ENCODE assay signal across 32 mouse cellular contexts in the genomic region with DNA sequence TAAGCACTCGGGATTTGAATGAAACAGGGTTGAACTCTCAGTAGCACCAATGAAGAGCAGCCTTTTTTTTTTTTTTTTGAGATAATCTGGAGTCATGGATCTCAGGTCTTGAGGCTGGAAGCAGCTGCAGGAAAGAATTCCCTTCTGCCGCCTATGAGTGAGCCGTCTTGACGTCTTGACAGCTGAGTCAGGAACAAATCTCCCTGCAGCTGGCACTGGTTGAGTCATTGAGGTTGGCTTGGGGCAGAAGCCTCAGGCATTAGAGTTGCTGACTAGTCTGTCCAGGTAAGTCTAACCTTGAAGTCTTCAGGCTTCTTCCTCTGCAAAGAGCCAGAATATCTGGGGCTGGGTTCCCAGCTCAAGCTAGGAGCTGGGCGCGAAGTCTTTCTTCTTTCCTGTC. TPM values are rescaled to one million over a fixed set of nuclear protein-coding genes. Genes with fewer than 3 reads are reported as not detected.
DNase-seq lines count a peak whose midpoint lies in the region; ATAC-seq and TF ChIP-seq lines count a peak whose summit lies in the region.
"Had no signal": no experiment of that assay in that cellular context is flagged by ENCODE, and none has a peak within 500 bp of the region (broad histone marks: within the 10 kb centered on the region; RNA-seq: fewer than 3 reads in every experiment).

No protein-coding gene starts in this region.

- H3K4me1 ChIP-seq in intestine, embryonic 16.5 days (ENCODE audit: control insufficient read depth, insufficient read depth, low read length) = peaks cover 8% of the 10 kb centered on the region
- no peaks in the 10 kb centered on the region for H3K4me1 ChIP-seq in intestine, embryonic 15.5 days (replicated peaks)
- H3K4me1 ChIP-seq in intestine, postnatal 0 days (replicated peaks; ENCODE audit: control insufficient read depth, insufficient read depth, low read length) = 0 out of 2 replicates have a peak, but pooled peaks cover 5% of the 10 kb centered on the region
- peaks cover 10% of the 10 kb centered on the region for H3K4me1 ChIP-seq in hindbrain, embryonic 12.5 days

- no peak overlapping the region for H3K9ac ChIP-seq in intestine, embryonic 16.5 days (ENCODE audit: low read depth, low read length)
- H3K9ac ChIP-seq in intestine, embryonic 15.5 days = no peak overlapping the region
- H3K9ac ChIP-seq in intestine, postnatal 0 days (ENCODE audit: low read depth, low read length) = no peak overlapping the region
- H3K9ac ChIP-seq in hindbrain, embryonic 12.5 days = no peak overlapping the region
- H3K9ac ChIP-seq: forebrain, embryonic 15.5 days; heart, embryonic 15.5 days; hindbrain, embryonic 14.5 days; limb, embryonic 15.5 days; liver, embryonic 14.5 days; lung, embryonic 15.5 days had no signal

- 61% methylated on average over 6 of the region's 6 CpGs for whole genome bisulfite sequencing in intestine, embryonic 16.5 days
- 68% methylated on average over 6 of the region's 6 CpGs for WGBS in intestine, embryonic 15.5 days
- WGBS in intestine, postnatal 0 days = 49% methylated on average over 6 of the region's 6 CpGs
- WGBS in hindbrain, embryonic 12.5 days = 81% methylated on average over 6 of the region's 6 CpGs

- H3K27ac ChIP-seq in intestine, embryonic 16.5 days (ENCODE audit: low read length) = 0 out of 2 replicates have a peak overlapping the region, but pooled peaks have one; percentile 3
- H3K27ac ChIP-seq in intestine, embryonic 15.5 days = no peak overlapping the region
- peak overlapping the region; percentile 76 for H3K27ac ChIP-seq in intestine, postnatal 0 days (ENCODE audit: low read depth, low read length)
- no peak overlapping the region for H3K27ac ChIP-seq in hindbrain, embryonic 12.5 days
- H3K27ac ChIP-seq: forebrain, embryonic 15.5 days; heart, embryonic 15.5 days; hindbrain, embryonic 14.5 days; limb, embryonic 15.5 days; liver, embryonic 14.5 days; lung, embryonic 15.5 days had no signal

- H3K36me3 ChIP-seq in intestine, embryonic 16.5 days (ENCODE audit: control insufficient read depth, insufficient read depth, low read length) = peaks cover 3% of the 10 kb centered on the region; the same call in 1 of the 2 replicates
- peaks cover 2% of the 10 kb centered on the region; the same call in 1 of the 2 replicates for H3K36me3 ChIP-seq in intestine, embryonic 15.5 days
- peaks cover 5% of the 10 kb centered on the region; the same call in 1 of the 2 replicates for H3K36me3 ChIP-seq in intestine, postnatal 0 days (ENCODE audit: control insufficient read depth, insufficient read depth)
- H3K36me3 ChIP-seq in hindbrain, embryonic 12.5 days = 0 out of 2 replicates have a peak, but pooled peaks cover 4% of the 10 kb centered on the region
- H3K36me3 ChIP-seq: forebrain, embryonic 15.5 days had no signal

- intact Hi-C loops in left cerebral cortex, postnatal 14 days (cut with DNase I) = no loop called here

- TF ChIP-seq CTCF in intestine, postnatal 0 days (IDR thresholded peaks at IDR 0.05; ENCODE audit: low read depth) = no peak

- no peak overlapping the region for H3K4me2 ChIP-seq in intestine, embryonic 16.5 days (ENCODE audit: low read depth, low read length)
- H3K4me2 ChIP-seq in intestine, embryonic 15.5 days (replicated peaks) = no peak overlapping the region
- peak overlapping the region; percentile 21; the same call in 1 of the 2 replicates for H3K4me2 ChIP-seq in intestine, postnatal 0 days (replicated peaks; ENCODE audit: low read depth)
- no peak overlapping the region for H3K4me2 ChIP-seq in hindbrain, embryonic 12.5 days (replicated peaks)
- H3K4me2 ChIP-seq: forebrain, embryonic 15.5 days; heart, embryonic 15.5 days; hindbrain, embryonic 14.5 days; limb, embryonic 15.5 days; lung, embryonic 15.5 days had no signal

- peak; percentile 30 for DNase-seq in testis, postnatal 10 days (ENCODE audit: low spot score)
- no peak for DNase-seq in testis, postnatal 14 days (ENCODE audit: low spot score)
- DNase-seq in CD4-positive, CD25-positive, alpha-beta regulatory T cell, adult 2 months (ENCODE audit: low read depth, low spot score) = peak; percentile 42
- DNase-seq in left cerebral cortex, postnatal 14 days (ENCODE audit: low spot score in 2 of 2) = no peak
- DNase-seq: adrenal gland, postnatal 25 days; B cell, adult 2 months; cerebellum, adult 9-10 months; gastrocnemius, postnatal 14 days; heart, adult 18-20 months; heart, postnatal 36 days; layer of hippocampus, adult 9-11 months; left cerebral cortex, postnatal 4 days; lung, postnatal 4 days; right cerebral cortex, adult 18-20 months had no signal

- no peak overlapping the region for H3K4me3 ChIP-seq in intestine, embryonic 16.5 days (ENCODE audit: low read length)
- H3K4me3 ChIP-seq in intestine, embryonic 15.5 days (replicated peaks) = no peak overlapping the region
- H3K4me3 ChIP-seq in intestine, postnatal 0 days (ENCODE audit: low read depth, low read length) = no peak overlapping the region
- H3K4me3 ChIP-seq in hindbrain, embryonic 12.5 days = no peak overlapping the region
- H3K4me3 ChIP-seq: forebrain, embryonic 15.5 days; heart, embryonic 15.5 days; limb, embryonic 15.5 days; lung, embryonic 15.5 days had no signal

- H3K9me3 ChIP-seq in intestine, embryonic 16.5 days (ENCODE audit: control insufficient read depth, low read length) = no peaks in the 10 kb centered on the region
- no peaks in the 10 kb centered on the region for H3K9me3 ChIP-seq in intestine, embryonic 15.5 days
- H3K9me3 ChIP-seq in intestine, postnatal 0 days (ENCODE audit: control insufficient read depth) = no peaks in the 10 kb centered on the region
- H3K9me3 ChIP-seq in hindbrain, embryonic 12.5 days (replicated peaks) = no peaks in the 10 kb centered on the region
- H3K9me3 ChIP-seq: forebrain, embryonic 15.5 days; heart, embryonic 15.5 days; limb, embryonic 15.5 days; lung, embryonic 15.5 days had no signal

- H3K27me3 ChIP-seq in intestine, embryonic 16.5 days (replicated peaks; ENCODE audit: control insufficient read depth, insufficient read depth, low read length) = no peaks in the 10 kb centered on the region
- H3K27me3 ChIP-seq in intestine, embryonic 15.5 days (replicated peaks) = no peaks in the 10 kb centered on the region
- H3K27me3 ChIP-seq in intestine, postnatal 0 days (replicated peaks; ENCODE audit: control insufficient read depth, insufficient read depth, low read length) = no peaks in the 10 kb centered on the region
- no peaks in the 10 kb centered on the region for H3K27me3 ChIP-seq in hindbrain, embryonic 12.5 days
- H3K27me3 ChIP-seq: forebrain, embryonic 15.5 days; heart, embryonic 15.5 days; limb, embryonic 15.5 days; lung, embryonic 15.5 days had no signal

- no peak for ATAC-seq in intestine, embryonic 16.5 days
- no peak for ATAC-seq in intestine, embryonic 15.5 days
- peak; percentile 78 for ATAC-seq in intestine, postnatal 0 days
- no peak for ATAC-seq in hindbrain, embryonic 12.5 days (ENCODE audit: low FRiP score)
- ATAC-seq: forebrain, embryonic 15.5 days; midbrain, embryonic 16.5 days had no signal

RNA-seq across cellular contexts. Expression of a gene that starts 2.4 kb away (rescaled TPM):
- 12.5 and 13.4 TPM in 2 replicates for polyA plus RNA-seq in intestine, embryonic 16.5 days (2015; fragmentation: Nextera tagmentation; extraction: Ambion mirVana)
- polyA plus RNA-seq in intestine, embryonic 15.5 days (2015; fragmentation: Nextera tagmentation; extraction: Ambion mirVana) = 12.7 and 13.9 TPM in 2 replicates
- polyA plus RNA-seq in intestine, postnatal 0 days (2015; fragmentation: Nextera tagmentation; extraction: Ambion mirVana) = 6.2 and 6.5 TPM in 2 replicates
- 9.2 and 10.8 TPM in 2 replicates for polyA plus RNA-seq in hindbrain, embryonic 12.5 days (2016; fragmentation: Nextera tagmentation; extraction: Ambion mirVana)
- total RNA-seq in left cerebral cortex, postnatal 14 days (2021) = 1 to 10 TPM; 3.6 to 5.1 TPM
- total RNA-seq: megakaryocyte-erythroid progenitor cell, adult 5-6 weeks had no signal

RNA-seq across cellular contexts. Expression of a gene that starts 20.0 kb away (rescaled TPM):
- 83.1 and 85.8 TPM in 2 replicates for polyA plus RNA-seq in intestine, embryonic 16.5 days (2015; fragmentation: Nextera tagmentation; extraction: Ambion mirVana)
- polyA plus RNA-seq in intestine, embryonic 15.5 days (2015; fragmentation: Nextera tagmentation; extraction: Ambion mirVana) = 59.4 and 63.9 TPM in 2 replicates
- polyA plus RNA-seq in intestine, postnatal 0 days (2015; fragmentation: Nextera tagmentation; extraction: Ambion mirVana) = 92.8 and 96.8 TPM in 2 replicates
- polyA plus RNA-seq in hindbrain, embryonic 12.5 days (2016; fragmentation: Nextera tagmentation; extraction: Ambion mirVana) = 45.0 and 51.6 TPM in 2 replicates
- total RNA-seq in left cerebral cortex, postnatal 14 days (2021) = 10 to 100 TPM; 18.2 to 27.4 TPM

RNA-seq across cellular contexts. Expression of a gene that starts 23.7 kb away (rescaled TPM):
- polyA plus RNA-seq in intestine, embryonic 16.5 days (2015; fragmentation: Nextera tagmentation; extraction: Ambion mirVana) = not detected in 2 replicates
- not detected in 2 replicates for polyA plus RNA-seq in intestine, embryonic 15.5 days (2015; fragmentation: Nextera tagmentation; extraction: Ambion mirVana)
- polyA plus RNA-seq in intestine, postnatal 0 days (2015; fragmentation: Nextera tagmentation; extraction: Ambion mirVana) = not detected in 2 replicates
- not detected in 2 replicates for polyA plus RNA-seq in hindbrain, embryonic 12.5 days (2016; fragmentation: Nextera tagmentation; extraction: Ambion mirVana)
- not detected for total RNA-seq in left cerebral cortex, postnatal 14 days (2021)
- total RNA-seq: adrenal gland, postnatal 25 days; gastrocnemius, postnatal 14 days; heart, adult 18-20 months; heart, postnatal 36 days; left cerebral cortex, adult 18-20 months; left cerebral cortex, postnatal 4 days; megakaryocyte-erythroid progenitor cell, adult 5-6 weeks had no signal
- polyA plus RNA-seq: brain, embryonic 14.5 days; forebrain, embryonic 15.5 days; heart, embryonic 15.5 days; hindbrain, embryonic 14.5 days; intestine, embryonic 14.5 days; limb, embryonic 15.5 days; liver, embryonic 14.5 days; lung, embryonic 15.5 days; midbrain, embryonic 16.5 days; neural tube, embryonic 14.5 days; stomach, embryonic 16.5 days; urinary bladder, adult 2 months had no signal

Comparison
In these comparisons a context has a peak if more than half of its experiments do, and no peak if none do; other contexts are left out.
1. H3K27ac ChIP-seq: peak in intestine, embryonic 16.5 days (single experiment) and intestine, postnatal 0 days (single experiment); none in intestine, embryonic 15.5 days (single experiment) and hindbrain, embryonic 12.5 days (single experiment).
2. DNase-seq: peak in testis, postnatal 10 days (single experiment) and CD4-positive, CD25-positive, alpha-beta regulatory T cell, adult 2 months (single experiment); none in testis, postnatal 14 days (single experiment) and left cerebral cortex, postnatal 14 days (0 of 2).